Mouse (Mus musculus) myocyte (in vitro differentiated cells): ENCODE results near the gene Mtcl1.

Source experiments
- E2F4 ChIP-seq: IDR thresholded peaks from one replicate; pipeline ENCODE4 v1.6.1; 2011; ENCODE audit warnings: mild to moderate bottlenecking, control low read depth, moderate library complexity; ENCODE audit not compliant: insufficient read depth
- POLR2A ChIP-seq: IDR thresholded peaks from one replicate; pipeline ENCODE4 v1.6.1; 2011; ENCODE audit warnings: low read depth, mild to moderate bottlenecking, control low read depth, moderate library complexity; ENCODE audit not compliant: insufficient read length
- POLR2AphosphoS2 ChIP-seq: IDR thresholded peaks from one replicate; pipeline ENCODE4 v1.6.1; 2011; ENCODE audit warnings: low read depth, control low read depth; ENCODE audit not compliant: insufficient read length
- SRF ChIP-seq: IDR thresholded peaks from one replicate; pipeline ENCODE4 v1.6.1; 2011; ENCODE audit warnings: low read depth; ENCODE audit not compliant: control insufficient read depth, insufficient read length
- USF1 ChIP-seq: IDR thresholded peaks from one replicate; pipeline ENCODE4 v1.6.1; 2011; ENCODE audit warnings: low read depth, mild to moderate bottlenecking, control low read depth, moderate library complexity

DNA sequence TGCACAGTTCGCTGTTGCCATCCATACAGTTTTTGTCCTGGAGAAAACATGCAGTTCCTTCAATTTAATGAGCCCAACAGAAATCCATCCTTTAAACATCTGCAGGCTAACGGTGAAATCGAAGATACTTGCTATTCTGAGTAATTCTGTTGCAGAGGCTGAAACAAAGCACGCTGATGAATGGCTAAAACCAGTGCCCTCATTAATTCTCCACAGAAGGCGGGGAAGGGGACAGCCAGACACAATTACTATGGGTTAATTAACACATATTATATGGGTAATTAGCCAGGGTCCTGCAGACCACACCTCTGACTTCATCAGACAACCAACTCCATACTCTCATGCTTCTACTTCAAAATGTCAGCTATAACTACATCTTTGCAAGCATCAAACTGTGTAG lies 32.2 kb downstream of the Mtcl1 start:
- TF ChIP-seq POLR2A (no peak), SRF (no peak), USF1 (no peak), E2F4 (no peak), POLR2AphosphoS2 (no peak)
